Mouse (Mus musculus): ENCODE results near the gene Lmntd1.

- TF ChIP-seq POLR2A (IDR thresholded peaks at IDR 0.05; ENCODE audit: insufficient read length, low read depth) (no peak), USF1 (IDR thresholded peaks at IDR 0.05; ENCODE audit: low read depth) (no peak), MYOD1 (IDR thresholded peaks at IDR 0.05; ENCODE audit: control insufficient read depth in 1 of 3, insufficient read length in 2 of 3, low read depth in 2 of 3) (no peak), TCF3 (IDR thresholded peaks at IDR 0.05; ENCODE audit: insufficient read length, low read depth) (no peak), MAX (IDR thresholded peaks at IDR 0.05; ENCODE audit: low read depth) (no peak), MYOG (IDR thresholded peaks at IDR 0.05; ENCODE audit: control insufficient read depth in 1 of 3, insufficient read depth in 1 of 3, insufficient read length in 2 of 3, low read depth in 2 of 3) (no peak)
These were observed 279.9 kb downstream of the Lmntd1 start for GRCm38 (mm10) chr6:145334211-145334610.
